Mouse (Mus musculus) kidney, adult 2 months (tissue): ENCODE data around the gene Ocrl.

ENCODE experiments used
- CTCF ChIP-seq: fragments of 200-500 bp; conservative IDR thresholded peaks from 2 replicates; pipeline ENCODE4 v1.5.1; 2011; ENCODE audit warnings: low read depth, mild to moderate bottlenecking, control low read depth, low read length, moderate library complexity, mixed read lengths; ENCODE audit not compliant: insufficient read depth, insufficient read length
- POLR2A ChIP-seq: fragments of 200-500 bp; IDR thresholded peaks from one replicate; pipeline ENCODE4 v1.6.1; 2011; ENCODE audit warnings: low read depth, low read length, control low read depth

DNA sequence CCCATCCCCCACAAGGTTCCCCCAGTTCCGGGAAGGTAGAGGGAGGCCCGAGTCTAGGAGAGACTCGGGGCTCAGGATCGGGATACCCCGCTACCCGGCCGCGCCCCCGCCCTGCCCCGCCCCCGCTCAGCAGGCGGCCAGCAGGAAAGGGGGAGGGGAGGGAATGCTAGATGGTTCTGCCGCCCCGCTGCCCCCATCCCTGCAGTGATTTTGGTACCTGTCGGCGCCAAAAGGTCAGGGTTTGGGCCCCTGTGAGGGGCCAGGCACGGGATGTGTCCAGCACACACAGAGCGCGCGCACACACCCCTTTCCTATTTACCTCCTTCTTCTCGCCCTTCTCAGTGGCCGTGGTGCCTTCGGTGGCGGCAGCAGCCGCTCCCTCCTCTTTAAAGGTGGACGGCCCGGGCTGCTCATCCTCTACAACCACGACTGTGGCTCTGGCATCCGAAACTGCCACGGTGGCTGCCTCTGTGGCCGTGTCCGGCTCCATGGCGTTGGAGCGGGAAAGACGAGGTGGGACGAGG lies 20.2 kb upstream of the Ocrl start:
- no peak for TF ChIP-seq CTCF
- no peak for TF ChIP-seq POLR2A
